Mouse (Mus musculus): ENCODE results near the gene Gtpbp10. TPM values are rescaled to one million over a fixed set of nuclear protein-coding genes. Genes with fewer than 3 reads are reported as not detected.

The Gtpbp10 gene
- polyA plus RNA-seq (2015; fragmentation: Nextera tagmentation; extraction: Ambion mirVana): 31.9 and 32.4 TPM in 2 replicates

GRCm38 (mm10) chr5:5559079-5559740 is at the start of gene Gtpbp10:
TSS of gene Gtpbp10 (minus strand) at chr5:5559538.
- H3K9ac ChIP-seq (replicated peaks; ENCODE audit: low read length): peak within 1 kb of the TSS; percentile 90
- under 1% methylated on average over 43 of the region's 43 CpGs for WGBS
- no peaks in the 10 kb centered on the region for H3K9me3 ChIP-seq (ENCODE audit: low read length)
- H3K27me3 ChIP-seq (ENCODE audit: insufficient read depth, low read length): no peaks in the 10 kb centered on the region
- H3K36me3 ChIP-seq (ENCODE audit: insufficient read depth, low read length): peaks cover 9% of the 10 kb centered on the region
- peak within 1 kb of the TSS; percentile 75 for H3K4me2 ChIP-seq (replicated peaks; ENCODE audit: low read depth, low read length)
- peak within 1 kb of the TSS; percentile 89 for H3K4me3 ChIP-seq (ENCODE audit: low read length)
- peak; percentile 99 for ATAC-seq (ENCODE audit: low FRiP score, low TSS enrichment)
- peak within 1 kb of the TSS; percentile 66 for H3K27ac ChIP-seq (ENCODE audit: low read length)
- H3K4me1 ChIP-seq (ENCODE audit: insufficient read depth, low read length): peaks cover 15% of the 10 kb centered on the region

- Histone ChIP-seq H3K4me3 (ENCODE audit: low read length) (no peak overlapping the region), H3K4me1 (ENCODE audit: insufficient read depth, low read length) (no peaks in the 10 kb centered on the region), H3K27ac (ENCODE audit: low read length) (no peak overlapping the region), H3K36me3 (ENCODE audit: insufficient read depth, low read length) (no peaks in the 10 kb centered on the region), H3K9ac (replicated peaks; ENCODE audit: low read length) (no peak overlapping the region), H3K27me3 (ENCODE audit: insufficient read depth, low read length) (no peaks in the 10 kb centered on the region), H3K9me3 (ENCODE audit: low read length) (no peaks in the 10 kb centered on the region), H3K4me2 (replicated peaks; ENCODE audit: low read depth, low read length) (no peak overlapping the region)
- no peak for ATAC-seq (ENCODE audit: low FRiP score, low TSS enrichment)
- 84% methylated on average over 3 of the region's 3 CpGs for WGBS
Observed at GRCm38 (mm10) chr5:5587686-5588085, 28.3 kb upstream of the Gtpbp10 start.

GRCm38 (mm10) chr5:5573749-5574317 is 14.5 kb upstream of the Gtpbp10 start, which contains the start of gene Gm8773:
TSS of gene Gm8773 (plus strand) at chr5:5573799.
- no peak within 1 kb of the TSS for H3K27ac ChIP-seq (ENCODE audit: low read length)
- H3K4me1 ChIP-seq (ENCODE audit: insufficient read depth, low read length): 0 out of 2 replicates have a peak, but pooled peaks cover 4% of the 10 kb centered on the region
- peak; percentile 76 for ATAC-seq (ENCODE audit: low FRiP score, low TSS enrichment)
- peaks cover 23% of the 10 kb centered on the region for H3K27me3 ChIP-seq (ENCODE audit: insufficient read depth, low read length)
- no peaks in the 10 kb centered on the region for H3K9me3 ChIP-seq (ENCODE audit: low read length)
- H3K4me2 ChIP-seq (replicated peaks; ENCODE audit: low read depth, low read length): peak within 1 kb of the TSS; percentile 75
- H3K9ac ChIP-seq (replicated peaks; ENCODE audit: low read length): peak within 1 kb of the TSS; percentile 39; the same call in 1 of the 2 replicates
- H3K4me3 ChIP-seq (ENCODE audit: low read length): peak within 1 kb of the TSS; percentile 54
- no peaks in the 10 kb centered on the region for H3K36me3 ChIP-seq (ENCODE audit: insufficient read depth, low read length)
- under 1% methylated on average over 24 of the region's 24 CpGs for WGBS

GRCm38 (mm10) chr5:5562435-5562834 is 3.1 kb upstream of the Gtpbp10 start:
- no peak overlapping the region for H3K4me2 ChIP-seq (replicated peaks; ENCODE audit: low read depth, low read length)
- WGBS: 81% methylated on average over 3 of the region's 3 CpGs
- no peak overlapping the region for H3K9ac ChIP-seq (replicated peaks; ENCODE audit: low read length)
- no peaks in the 10 kb centered on the region for H3K27me3 ChIP-seq (ENCODE audit: insufficient read depth, low read length)
- no peaks in the 10 kb centered on the region for H3K36me3 ChIP-seq (ENCODE audit: insufficient read depth, low read length)
- ATAC-seq (ENCODE audit: low FRiP score, low TSS enrichment): no peak
- H3K9me3 ChIP-seq (ENCODE audit: low read length): no peaks in the 10 kb centered on the region
- peaks cover 15% of the 10 kb centered on the region for H3K4me1 ChIP-seq (ENCODE audit: insufficient read depth, low read length)
- H3K27ac ChIP-seq (ENCODE audit: low read length): no peak overlapping the region
- no peak overlapping the region for H3K4me3 ChIP-seq (ENCODE audit: low read length)

- Histone ChIP-seq H3K4me2 (replicated peaks; ENCODE audit: low read depth, low read length) (no peak overlapping the region), H3K9ac (replicated peaks; ENCODE audit: low read length) (no peak overlapping the region), H3K27ac (ENCODE audit: low read length) (no peak overlapping the region), H3K4me1 (ENCODE audit: insufficient read depth, low read length) (peaks cover 15% of the 10 kb centered on the region), H3K9me3 (ENCODE audit: low read length) (no peaks in the 10 kb centered on the region), H3K27me3 (ENCODE audit: insufficient read depth, low read length) (no peaks in the 10 kb centered on the region), H3K4me3 (ENCODE audit: low read length) (no peak overlapping the region), H3K36me3 (ENCODE audit: insufficient read depth, low read length) (no peaks in the 10 kb centered on the region)
- ATAC-seq (ENCODE audit: low FRiP score, low TSS enrichment): no peak
- WGBS: 73% methylated on average over 4 of the region's 4 CpGs
Observed at GRCm38 (mm10) chr5:5561041-5561706, 1.8 kb upstream of the Gtpbp10 start.

GRCm38 (mm10) chr5:5559798-5560197 is 460 bp upstream of the Gtpbp10 start:
- H3K27me3 ChIP-seq (ENCODE audit: insufficient read depth, low read length): no peaks in the 10 kb centered on the region
- H3K9me3 ChIP-seq (ENCODE audit: low read length): no peaks in the 10 kb centered on the region
- peak overlapping the region; percentile 90 for H3K9ac ChIP-seq (replicated peaks; ENCODE audit: low read length)
- WGBS: 35% methylated on average over 8 of the region's 8 CpGs
- peak; percentile 21; the same call in 1 of the 2 replicates for ATAC-seq (ENCODE audit: low FRiP score, low TSS enrichment)
- peaks cover 3% of the 10 kb centered on the region for H3K36me3 ChIP-seq (ENCODE audit: insufficient read depth, low read length)
- H3K4me1 ChIP-seq (ENCODE audit: insufficient read depth, low read length): peaks cover 15% of the 10 kb centered on the region
- peak overlapping the region; percentile 89 for H3K4me3 ChIP-seq (ENCODE audit: low read length)
- peak overlapping the region; percentile 66 for H3K27ac ChIP-seq (ENCODE audit: low read length)
- H3K4me2 ChIP-seq (replicated peaks; ENCODE audit: low read depth, low read length): peak overlapping the region; percentile 75

GRCm38 (mm10) chr5:5551110-5551509 is 8.2 kb downstream of the Gtpbp10 start:
- no peak overlapping the region for H3K9ac ChIP-seq (replicated peaks; ENCODE audit: low read length)
- no peaks in the 10 kb centered on the region for H3K27me3 ChIP-seq (ENCODE audit: insufficient read depth, low read length)
- no peak overlapping the region for H3K4me2 ChIP-seq (replicated peaks; ENCODE audit: low read depth, low read length)
- H3K4me1 ChIP-seq (ENCODE audit: insufficient read depth, low read length): no peaks in the 10 kb centered on the region
- H3K9me3 ChIP-seq (ENCODE audit: low read length): no peaks in the 10 kb centered on the region
- no peak overlapping the region for H3K4me3 ChIP-seq (ENCODE audit: low read length)
- WGBS: 85% methylated on average over 1 of the region's 1 CpGs
- ATAC-seq (ENCODE audit: low FRiP score, low TSS enrichment): no peak
- peaks cover 41% of the 10 kb centered on the region for H3K36me3 ChIP-seq (ENCODE audit: insufficient read depth, low read length)
- H3K27ac ChIP-seq (ENCODE audit: low read length): no peak overlapping the region

GRCm38 (mm10) chr5:5540385-5540784 is 19.0 kb downstream of the Gtpbp10 start:
- Histone ChIP-seq H3K9me3 (ENCODE audit: low read length) (no peaks in the 10 kb centered on the region), H3K27me3 (ENCODE audit: insufficient read depth, low read length) (no peaks in the 10 kb centered on the region), H3K4me2 (replicated peaks; ENCODE audit: low read depth, low read length) (no peak overlapping the region), H3K36me3 (ENCODE audit: insufficient read depth, low read length) (peaks cover 37% of the 10 kb centered on the region), H3K27ac (ENCODE audit: low read length) (no peak overlapping the region), H3K9ac (replicated peaks; ENCODE audit: low read length) (no peak overlapping the region), H3K4me3 (ENCODE audit: low read length) (no peak overlapping the region), H3K4me1 (ENCODE audit: insufficient read depth, low read length) (no peaks in the 10 kb centered on the region)
- 82% methylated on average over 3 of the region's 3 CpGs for WGBS
- no peak for ATAC-seq (ENCODE audit: low FRiP score, low TSS enrichment)

- H3K4me1 ChIP-seq (ENCODE audit: insufficient read depth, low read length): no peaks in the 10 kb centered on the region
- no peak overlapping the region for H3K9ac ChIP-seq (replicated peaks; ENCODE audit: low read length)
- H3K9me3 ChIP-seq (ENCODE audit: low read length): no peaks in the 10 kb centered on the region
- H3K27ac ChIP-seq (ENCODE audit: low read length): no peak overlapping the region
- no peaks in the 10 kb centered on the region for H3K27me3 ChIP-seq (ENCODE audit: insufficient read depth, low read length)
- H3K4me3 ChIP-seq (ENCODE audit: low read length): no peak overlapping the region
- ATAC-seq (ENCODE audit: low FRiP score, low TSS enrichment): no peak
- 70% methylated on average over 3 of the region's 3 CpGs for WGBS
- H3K4me2 ChIP-seq (replicated peaks; ENCODE audit: low read depth, low read length): no peak overlapping the region
- peaks cover 37% of the 10 kb centered on the region for H3K36me3 ChIP-seq (ENCODE audit: insufficient read depth, low read length)
Observed at GRCm38 (mm10) chr5:5539771-5540170, 19.6 kb downstream of the Gtpbp10 start.

- WGBS: 89% methylated on average over 1 of the region's 1 CpGs
- Histone ChIP-seq H3K4me2 (replicated peaks; ENCODE audit: low read depth, low read length) (no peak overlapping the region), H3K27ac (ENCODE audit: low read length) (no peak overlapping the region), H3K4me1 (ENCODE audit: insufficient read depth, low read length) (no peaks in the 10 kb centered on the region), H3K36me3 (ENCODE audit: insufficient read depth, low read length) (peaks cover 16% of the 10 kb centered on the region), H3K27me3 (ENCODE audit: insufficient read depth, low read length) (no peaks in the 10 kb centered on the region), H3K9me3 (ENCODE audit: low read length) (no peaks in the 10 kb centered on the region), H3K4me3 (ENCODE audit: low read length) (no peak overlapping the region), H3K9ac (replicated peaks; ENCODE audit: low read length) (no peak overlapping the region)
- ATAC-seq (ENCODE audit: low FRiP score, low TSS enrichment): no peak
Observed at GRCm38 (mm10) chr5:5536131-5536530, 23.2 kb downstream of the Gtpbp10 start.
